Mouse (Mus musculus) hindbrain, embryonic 13.5 days (tissue): ENCODE data around the gene Pwp2. TPM values are rescaled to one million over a fixed set of nuclear protein-coding genes. Genes with fewer than 3 reads are reported as not detected.

Experiments used
- ATAC-seq: fragments of 200-750 bp; cut with Nextera tagmentation; 2 replicates; pipeline ENCODE4 v1.8.0; 2017; ENCODE audit warnings: moderate TSS enrichment; ENCODE audit not compliant: low FRiP score
- H3K27ac ChIP-seq: fragments of 300-500 bp; sonication (generic); 2 replicates; pipeline ENCODE4 v1.5.1; 2015; ENCODE audit warnings: inconsistent platforms, mild to moderate bottlenecking, moderate library complexity
- H3K27me3 ChIP-seq: fragments of 300-500 bp; sonication (generic); 2 replicates; pipeline ENCODE4 v1.6.1; 2015; ENCODE audit warnings: mild to moderate bottlenecking, inconsistent platforms
- H3K36me3 ChIP-seq: fragments of 300-500 bp; sonication (generic); 2 replicates; pipeline ENCODE4 v1.6.1; 2015; ENCODE audit warnings: mild to moderate bottlenecking, inconsistent platforms
- H3K4me1 ChIP-seq: fragments of 300-500 bp; sonication (generic); replicated peaks from 2 replicates; pipeline ENCODE4 v1.6.1; 2015; ENCODE audit warnings: inconsistent platforms
- H3K4me2 ChIP-seq: fragments of 300-500 bp; sonication (generic); 2 replicates; pipeline ENCODE4 v1.6.1; 2015; ENCODE audit warnings: inconsistent platforms, mild to moderate bottlenecking, moderate library complexity
- H3K4me3 ChIP-seq: fragments of 300-500 bp; sonication (generic); 2 replicates; pipeline ENCODE4 v1.5.1; 2015; ENCODE audit warnings: mild to moderate bottlenecking, inconsistent platforms
- H3K9ac ChIP-seq: fragments of 300-500 bp; sonication (generic); 2 replicates; pipeline ENCODE4 v1.6.1; 2015; ENCODE audit warnings: mild to moderate bottlenecking, inconsistent platforms
- H3K9me3 ChIP-seq: fragments of 300-500 bp; sonication (generic); 2 replicates; pipeline ENCODE4 v1.6.1; 2016; ENCODE audit warnings: inconsistent platforms
- WGBS: fragments of 180-500 bp; shearing (Covaris S2); methylation state at CpG from one replicate; pipeline ENCODE4 v1.1.7; 2015; 5-methylcytosine and 5-hydroxymethylcytosine counted together
- polyA plus RNA-seq: library from polyadenylated mRNA; unstranded; fragments of >200 nt; fragmentation: Nextera tagmentation; extraction: Ambion mirVana; gene quantifications from 2 replicates; pipeline ENCODE4 v1.2.1, GENCODE M21; 2015

The Pwp2 gene
- polyA plus RNA-seq, 1 experiment from 2014 or later = 15.5 TPM

DNA sequence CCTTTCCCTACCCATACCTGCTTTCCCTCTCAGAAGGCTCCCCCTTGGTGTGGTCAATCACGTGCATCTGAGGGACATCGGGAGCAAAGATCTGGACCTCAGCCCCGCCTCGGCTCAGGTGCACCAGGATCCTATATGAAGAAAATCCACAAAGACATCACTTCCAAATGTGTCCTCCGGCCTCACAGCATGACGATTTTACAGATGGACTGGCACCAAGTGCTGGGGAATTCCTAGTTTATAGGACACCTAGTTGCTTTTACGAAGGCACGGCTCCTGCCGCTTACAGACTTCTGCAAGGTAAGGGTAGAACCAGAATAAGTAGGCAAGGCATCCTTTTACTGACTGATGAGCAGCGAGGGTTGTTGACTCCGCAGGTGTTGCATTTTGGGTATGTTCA, 16.2 kb downstream of the Pwp2 start:
- Histone ChIP-seq H3K4me3 (peak overlapping the region; percentile 81), H3K4me1 (peaks cover 29% of the 10 kb centered on the region), H3K36me3 (peaks cover 66% of the 10 kb centered on the region), H3K4me2 (peak overlapping the region; percentile 88), H3K27ac (0 out of 2 replicates have a peak overlapping the region, but pooled peaks have one; percentile 83), H3K9ac (peak overlapping the region; percentile 90), H3K9me3 (no peaks in the 10 kb centered on the region), H3K27me3 (no peaks in the 10 kb centered on the region)
- ATAC-seq = no peak
- WGBS = 90% methylated on average over 11 of the region's 11 CpGs

DNA sequence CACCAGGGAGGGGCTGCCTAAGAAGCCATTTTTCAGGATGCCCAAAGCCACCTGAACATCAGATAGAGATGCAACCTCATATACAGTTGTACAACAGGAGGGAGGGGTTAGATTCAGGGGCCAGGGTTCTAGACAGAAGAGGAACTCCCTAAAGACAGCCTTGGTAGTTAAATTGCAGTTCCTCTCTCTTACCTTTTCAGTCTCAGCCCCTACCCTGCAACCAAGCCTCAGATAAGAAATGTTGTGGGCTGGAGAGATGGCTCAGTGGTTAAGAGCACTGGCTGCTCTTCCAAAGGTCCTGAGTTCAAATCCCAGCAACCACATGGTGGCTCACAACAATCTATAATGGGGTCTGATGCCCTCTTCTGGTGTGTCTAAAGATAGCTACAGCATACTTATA, 17.2 kb downstream of the Pwp2 start:
- Histone ChIP-seq H3K4me1 (peaks cover 29% of the 10 kb centered on the region), H3K27ac (no peak overlapping the region; the same call in 1 of the 2 replicates), H3K36me3 (peaks cover 66% of the 10 kb centered on the region), H3K9me3 (no peaks in the 10 kb centered on the region), H3K9ac (no peak overlapping the region), H3K4me2 (no peak overlapping the region), H3K4me3 (no peak overlapping the region), H3K27me3 (no peaks in the 10 kb centered on the region)
- no peak for ATAC-seq

DNA sequence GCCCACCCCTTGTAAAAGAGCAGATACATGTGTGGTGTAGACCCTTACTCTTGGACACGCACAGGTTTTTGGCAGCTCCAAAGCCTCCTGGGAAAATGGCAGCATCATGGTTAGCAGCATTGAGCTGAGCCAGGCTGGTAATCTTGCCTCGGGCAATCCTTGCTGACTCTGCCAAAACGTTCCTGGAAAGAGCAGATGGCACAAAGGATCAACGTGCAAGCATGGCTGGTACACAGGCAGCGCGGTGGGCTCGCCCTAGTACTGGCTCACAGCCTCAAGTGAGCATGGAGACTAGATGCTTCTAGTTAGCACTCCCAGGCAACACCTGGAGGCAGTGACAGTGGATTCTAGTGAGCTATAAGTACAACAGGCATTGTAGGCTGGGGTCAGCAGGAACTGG, 17.6 kb downstream of the Pwp2 start:
- Histone ChIP-seq H3K9me3 (no peaks in the 10 kb centered on the region), H3K27ac (no peak overlapping the region; the same call in 1 of the 2 replicates), H3K36me3 (peaks cover 66% of the 10 kb centered on the region), H3K4me3 (no peak overlapping the region), H3K4me1 (peaks cover 29% of the 10 kb centered on the region), H3K27me3 (no peaks in the 10 kb centered on the region), H3K9ac (no peak overlapping the region), H3K4me2 (no peak overlapping the region; the same call in 1 of the 2 replicates)
- 83% methylated on average over 7 of the region's 7 CpGs for WGBS
- ATAC-seq = no peak

DNA sequence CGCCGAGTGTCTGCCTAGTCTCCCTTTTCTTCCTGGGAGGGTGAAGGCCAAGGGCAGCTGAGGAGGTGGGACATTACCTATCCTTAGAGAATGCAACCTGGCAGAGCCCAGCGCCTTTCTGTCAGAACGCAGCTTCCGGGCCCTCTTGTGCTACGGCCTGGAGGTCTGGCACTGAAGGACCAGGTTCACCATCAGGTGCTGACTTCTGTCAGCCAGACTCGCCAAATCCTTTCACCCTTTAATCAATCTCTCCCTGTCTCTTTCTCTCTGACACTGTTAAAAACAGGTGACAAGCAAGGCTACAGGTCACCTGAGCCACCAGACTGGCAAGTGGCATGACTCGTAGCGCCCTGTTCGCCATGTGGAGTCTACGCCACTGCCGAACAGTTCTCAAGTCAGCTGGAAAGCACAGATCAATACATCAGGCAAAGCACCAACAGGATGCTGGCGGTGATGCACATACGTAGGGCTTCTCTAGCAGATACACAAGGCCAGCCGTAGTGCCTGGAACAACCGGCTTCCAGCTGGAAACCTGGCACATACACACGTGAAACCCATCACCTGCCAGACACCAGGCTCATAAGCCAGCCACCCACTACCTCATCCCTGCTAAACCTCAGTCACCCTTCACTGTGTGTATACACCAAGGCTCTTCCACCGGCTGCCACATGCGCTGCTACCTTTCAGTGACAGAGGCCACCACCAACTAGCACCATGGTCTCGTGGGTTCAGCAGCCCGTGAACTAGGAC, 19.5 kb downstream of the Pwp2 start:
- H3K4me2 ChIP-seq = no peak overlapping the region
- 94% methylated on average over 21 of the region's 21 CpGs for WGBS
- no peak overlapping the region for H3K27ac ChIP-seq
- H3K4me3 ChIP-seq = no peak overlapping the region
- H3K36me3 ChIP-seq = peaks cover 69% of the 10 kb centered on the region
- H3K9ac ChIP-seq = no peak overlapping the region
- no peaks in the 10 kb centered on the region for H3K9me3 ChIP-seq
- H3K27me3 ChIP-seq = no peaks in the 10 kb centered on the region
- ATAC-seq = no peak
- H3K4me1 ChIP-seq = peaks cover 28% of the 10 kb centered on the region

DNA sequence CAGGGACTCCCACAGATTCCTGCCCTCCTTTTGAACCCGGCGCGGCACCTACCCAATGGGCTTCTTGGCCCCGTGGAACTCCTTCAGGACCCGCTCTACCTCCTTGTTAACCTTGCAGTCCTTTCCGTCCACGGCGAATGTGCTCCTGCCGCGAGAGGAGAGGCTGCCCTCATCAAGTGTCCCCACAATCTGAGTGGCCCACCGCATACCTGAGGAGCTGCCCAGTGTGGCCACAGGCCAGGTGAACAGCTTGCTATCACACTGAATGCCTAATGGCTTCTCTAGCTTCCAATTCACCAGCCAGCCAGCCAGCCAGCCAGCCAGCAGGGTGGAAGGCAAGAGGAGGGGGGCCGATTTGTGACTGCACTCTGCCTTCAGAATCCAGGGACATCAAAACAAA, 20.2 kb downstream of the Pwp2 start:
- H3K4me2 ChIP-seq = no peak overlapping the region
- no peak for ATAC-seq
- peaks cover 71% of the 10 kb centered on the region for H3K36me3 ChIP-seq
- WGBS = 94% methylated on average over 12 of the region's 12 CpGs
- no peak overlapping the region for H3K9ac ChIP-seq
- H3K9me3 ChIP-seq = no peaks in the 10 kb centered on the region
- no peak overlapping the region for H3K4me3 ChIP-seq
- H3K27ac ChIP-seq = no peak overlapping the region
- H3K27me3 ChIP-seq = no peaks in the 10 kb centered on the region
- peaks cover 24% of the 10 kb centered on the region for H3K4me1 ChIP-seq

DNA sequence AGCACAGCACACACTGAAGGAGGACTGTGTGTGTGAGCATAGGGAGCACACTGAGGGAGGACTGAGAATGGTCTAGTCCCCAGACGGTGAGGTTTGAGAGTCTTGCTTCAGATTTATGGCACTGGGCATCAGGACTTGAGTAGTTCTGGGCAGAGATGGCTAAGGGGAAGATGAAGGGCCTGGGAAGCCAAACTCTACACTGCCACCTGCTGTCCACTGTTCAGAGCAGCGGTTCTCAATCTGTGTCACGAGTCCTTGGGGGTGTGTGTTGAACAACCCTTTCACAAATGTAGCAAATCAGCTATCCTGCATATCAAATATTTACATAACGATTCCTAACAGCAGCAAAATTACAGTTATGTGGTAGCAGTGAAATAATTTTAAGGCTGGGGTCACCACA, 21.0 kb downstream of the Pwp2 start:
- peaks cover 27% of the 10 kb centered on the region for H3K4me1 ChIP-seq
- WGBS = 40% methylated on average over 4 of the region's 4 CpGs
- ATAC-seq = 0 out of 2 replicates have a peak, but pooled peaks have one; percentile 9
- no peak overlapping the region for H3K27ac ChIP-seq
- no peak overlapping the region for H3K4me3 ChIP-seq
- H3K9me3 ChIP-seq = no peaks in the 10 kb centered on the region
- peaks cover 71% of the 10 kb centered on the region for H3K36me3 ChIP-seq
- no peak overlapping the region for H3K9ac ChIP-seq
- H3K4me2 ChIP-seq = no peak overlapping the region
- no peaks in the 10 kb centered on the region for H3K27me3 ChIP-seq

DNA sequence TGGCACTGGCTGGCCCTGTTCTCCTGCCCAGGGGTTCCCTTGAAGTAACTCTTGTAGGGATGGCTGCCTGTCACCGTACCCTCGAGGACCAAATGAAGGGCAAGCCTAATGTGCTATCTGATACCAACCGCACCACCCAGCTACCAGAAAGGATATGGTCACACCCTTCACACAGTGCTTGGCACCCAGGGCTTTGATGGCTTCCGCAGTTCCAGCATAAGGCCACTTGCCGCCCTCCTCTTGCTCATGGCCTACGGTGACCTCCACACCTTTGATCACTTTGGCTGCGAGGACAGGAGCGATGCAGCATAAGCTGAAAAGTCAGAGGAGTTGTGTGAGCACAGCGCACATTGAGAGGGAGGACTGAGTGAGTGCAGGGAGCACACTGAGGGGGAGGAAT, 21.7 kb downstream of the Pwp2 start:
- ATAC-seq = no peak
- 94% methylated on average over 9 of the region's 9 CpGs for WGBS
- H3K4me1 ChIP-seq = peaks cover 20% of the 10 kb centered on the region
- no peak overlapping the region for H3K27ac ChIP-seq
- no peaks in the 10 kb centered on the region for H3K27me3 ChIP-seq
- no peak overlapping the region for H3K4me3 ChIP-seq
- H3K9me3 ChIP-seq = no peaks in the 10 kb centered on the region
- no peak overlapping the region for H3K4me2 ChIP-seq
- no peak overlapping the region for H3K9ac ChIP-seq
- peaks cover 71% of the 10 kb centered on the region for H3K36me3 ChIP-seq

DNA sequence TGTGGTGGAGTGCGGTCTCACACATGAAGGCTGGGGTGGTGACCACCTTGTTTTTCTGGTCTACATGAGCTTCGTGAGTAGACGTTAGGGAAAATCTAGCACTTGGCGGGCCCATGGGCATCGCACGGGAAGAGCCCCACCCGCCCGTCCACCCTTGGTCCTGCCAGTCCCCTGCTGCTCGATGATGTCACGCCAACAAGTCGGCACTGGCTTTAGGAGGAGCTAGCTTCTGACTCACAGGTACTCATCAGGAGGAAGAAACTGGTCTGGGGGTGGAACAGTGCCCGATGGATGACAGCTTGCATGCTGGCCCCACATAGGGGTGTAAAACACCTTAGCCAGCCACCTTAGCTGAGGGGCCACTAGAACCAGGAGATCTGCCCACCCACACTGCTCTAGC, 22.3 kb downstream of the Pwp2 start:
- Histone ChIP-seq H3K36me3 (peaks cover 70% of the 10 kb centered on the region), H3K4me2 (no peak overlapping the region), H3K4me3 (no peak overlapping the region), H3K27me3 (no peaks in the 10 kb centered on the region), H3K9ac (no peak overlapping the region), H3K27ac (no peak overlapping the region), H3K4me1 (peaks cover 16% of the 10 kb centered on the region), H3K9me3 (no peaks in the 10 kb centered on the region)
- no peak for ATAC-seq
- whole genome bisulfite sequencing = 96% methylated on average over 12 of the region's 12 CpGs

DNA sequence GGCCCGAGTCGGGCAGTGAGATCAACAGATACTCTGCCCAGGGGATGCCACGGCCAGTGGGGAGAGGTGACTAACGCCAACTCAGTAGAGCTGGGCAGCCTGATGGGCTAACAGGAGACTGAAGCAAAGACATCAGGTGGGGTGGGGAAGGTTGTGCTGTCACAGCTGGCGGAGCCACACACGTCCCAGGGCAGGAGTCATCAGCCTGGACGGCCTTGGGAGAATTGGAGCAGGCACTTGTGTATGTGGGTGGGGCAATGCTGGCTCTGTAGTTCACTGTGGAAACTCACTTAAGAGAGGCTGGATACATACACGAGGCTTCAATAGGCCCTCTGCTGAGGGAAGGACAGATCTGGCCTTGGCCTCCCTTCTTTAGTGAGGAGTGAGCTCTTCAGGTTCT, 23.9 kb downstream of the Pwp2 start:
- H3K27ac ChIP-seq = no peak overlapping the region
- ATAC-seq = no peak
- H3K9ac ChIP-seq = no peak overlapping the region
- H3K4me2 ChIP-seq = no peak overlapping the region
- 82% methylated on average over 8 of the region's 8 CpGs for WGBS
- peaks cover 55% of the 10 kb centered on the region for H3K36me3 ChIP-seq
- H3K4me1 ChIP-seq = peaks cover 9% of the 10 kb centered on the region
- H3K9me3 ChIP-seq = no peaks in the 10 kb centered on the region
- H3K27me3 ChIP-seq = no peaks in the 10 kb centered on the region
- H3K4me3 ChIP-seq = no peak overlapping the region

DNA sequence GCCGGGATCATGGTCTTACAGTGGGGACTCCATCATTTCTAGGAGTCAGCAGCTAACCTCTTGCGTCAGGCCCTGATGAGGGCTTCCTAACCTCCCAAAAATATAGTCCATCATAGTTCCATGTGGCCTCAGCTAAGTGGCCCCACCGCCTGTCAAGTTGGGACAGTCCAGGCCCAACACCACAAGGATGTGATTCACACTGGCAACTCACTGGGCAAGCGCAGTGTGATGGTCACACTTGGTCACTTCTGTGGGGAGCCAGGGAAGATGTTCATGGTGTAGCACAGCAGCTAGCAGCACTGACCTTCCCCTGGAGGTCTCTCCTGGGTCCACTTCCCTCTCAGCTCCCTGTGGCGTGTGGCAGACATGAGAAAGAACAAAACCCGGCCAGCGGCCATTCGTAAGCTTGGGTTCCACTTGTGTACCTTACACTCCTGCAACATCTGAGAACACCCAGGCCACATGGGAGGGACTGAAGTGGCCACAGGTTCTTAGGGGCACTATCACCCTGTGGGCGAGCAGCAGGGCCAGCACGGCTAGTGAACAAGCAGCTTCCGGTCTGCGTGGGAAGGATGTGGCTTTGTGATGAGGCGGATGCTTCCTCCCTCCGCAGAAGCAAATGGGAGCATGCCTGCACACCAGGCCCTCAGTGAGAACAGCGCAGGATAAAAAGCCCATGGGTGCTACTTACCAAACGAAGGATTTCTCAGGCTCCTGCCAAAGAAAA, 24.4 kb downstream of the Pwp2 start:
- Histone ChIP-seq H3K9me3 (no peaks in the 10 kb centered on the region), H3K4me1 (peaks cover 9% of the 10 kb centered on the region), H3K4me3 (no peak overlapping the region), H3K9ac (no peak overlapping the region), H3K36me3 (peaks cover 49% of the 10 kb centered on the region), H3K4me2 (no peak overlapping the region), H3K27me3 (no peaks in the 10 kb centered on the region), H3K27ac (no peak overlapping the region)
- 88% methylated on average over 16 of the region's 16 CpGs for WGBS
- peak; percentile 57 for ATAC-seq

DNA sequence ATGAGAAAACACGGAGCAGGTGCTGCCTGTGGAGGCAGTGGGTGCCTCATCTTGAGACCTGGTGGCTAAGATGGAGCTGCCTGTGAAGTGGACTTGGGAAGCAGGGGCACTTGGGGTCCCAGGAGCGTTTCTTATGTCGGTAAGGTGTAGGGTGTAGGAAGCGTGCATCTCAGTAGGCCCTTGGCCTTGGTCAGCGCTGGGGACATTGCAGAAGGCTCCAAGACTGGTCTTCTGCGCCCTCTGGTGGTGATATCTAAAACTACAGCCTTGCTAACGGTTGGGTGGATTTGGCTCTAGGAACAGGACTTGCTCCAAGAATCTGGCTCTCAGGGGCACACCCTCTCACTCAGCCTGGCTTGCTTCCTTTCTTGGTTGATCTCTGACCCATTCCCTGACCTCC, 25.0 kb downstream of the Pwp2 start:
- Histone ChIP-seq H3K4me3 (no peak overlapping the region; the same call in 1 of the 2 replicates), H3K36me3 (peaks cover 43% of the 10 kb centered on the region), H3K4me2 (peak overlapping the region; percentile 50), H3K4me1 (peaks cover 9% of the 10 kb centered on the region), H3K9ac (peak overlapping the region; percentile 58; the same call in 1 of the 2 replicates), H3K9me3 (no peaks in the 10 kb centered on the region), H3K27me3 (no peaks in the 10 kb centered on the region), H3K27ac (no peak overlapping the region)
- 4% methylated on average over 7 of the region's 7 CpGs for WGBS
- ATAC-seq = peak; percentile 74

DNA sequence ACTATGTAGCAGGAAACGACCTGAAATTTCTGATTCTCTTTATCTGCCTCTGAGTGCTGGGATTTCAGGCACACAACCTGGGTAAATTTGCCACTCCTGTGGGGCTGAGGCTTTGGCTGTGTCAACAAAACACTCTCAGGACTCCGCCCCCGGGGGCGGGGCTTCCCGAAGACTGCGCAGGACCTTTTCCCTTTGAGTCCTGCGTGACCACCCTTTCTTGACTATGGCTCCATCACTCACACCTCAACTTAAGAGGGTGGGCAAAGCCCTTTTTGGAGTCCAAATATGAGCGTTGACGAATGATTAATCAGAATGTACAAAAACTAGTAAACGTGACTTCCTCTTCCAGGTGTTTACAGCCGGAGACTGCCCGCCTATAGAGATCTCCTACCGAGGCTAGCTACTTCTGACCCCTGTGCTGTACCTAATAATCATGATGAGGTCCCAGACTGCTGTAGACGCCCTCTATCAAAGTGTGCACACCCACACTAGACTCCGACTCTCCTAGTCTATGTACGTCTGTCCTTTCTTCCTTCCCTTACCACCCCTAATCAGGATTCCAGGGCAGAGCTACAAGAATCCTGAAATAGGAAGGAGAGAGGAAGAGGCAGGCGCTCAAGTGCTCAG, 25.6 kb downstream of the Pwp2 start:
- no peaks in the 10 kb centered on the region for H3K9me3 ChIP-seq
- H3K4me3 ChIP-seq = no peak overlapping the region; the same call in 1 of the 2 replicates
- H3K27me3 ChIP-seq = no peaks in the 10 kb centered on the region
- peak; percentile 19 for ATAC-seq
- H3K36me3 ChIP-seq = peaks cover 37% of the 10 kb centered on the region
- H3K27ac ChIP-seq = no peak overlapping the region
- H3K9ac ChIP-seq = peak overlapping the region; percentile 58; the same call in 1 of the 2 replicates
- 18% methylated on average over 17 of the region's 17 CpGs for WGBS
- peak overlapping the region; percentile 50 for H3K4me2 ChIP-seq
- H3K4me1 ChIP-seq = peaks cover 9% of the 10 kb centered on the region
